Mouse (Mus musculus): ENCODE results near the gene Bscl2. TPM values are rescaled to one million over a fixed set of nuclear protein-coding genes. Genes with fewer than 3 reads are reported as not detected.

Bscl2 gene
- 5.8 TPM for polyA plus RNA-seq (2014; fragmentation: Illumina TruSeq; extraction: RNeasy Lipid Tissue Mini Kit (QIAGEN cat#74804); ENCODE audit: low replicate concordance)

DNA sequence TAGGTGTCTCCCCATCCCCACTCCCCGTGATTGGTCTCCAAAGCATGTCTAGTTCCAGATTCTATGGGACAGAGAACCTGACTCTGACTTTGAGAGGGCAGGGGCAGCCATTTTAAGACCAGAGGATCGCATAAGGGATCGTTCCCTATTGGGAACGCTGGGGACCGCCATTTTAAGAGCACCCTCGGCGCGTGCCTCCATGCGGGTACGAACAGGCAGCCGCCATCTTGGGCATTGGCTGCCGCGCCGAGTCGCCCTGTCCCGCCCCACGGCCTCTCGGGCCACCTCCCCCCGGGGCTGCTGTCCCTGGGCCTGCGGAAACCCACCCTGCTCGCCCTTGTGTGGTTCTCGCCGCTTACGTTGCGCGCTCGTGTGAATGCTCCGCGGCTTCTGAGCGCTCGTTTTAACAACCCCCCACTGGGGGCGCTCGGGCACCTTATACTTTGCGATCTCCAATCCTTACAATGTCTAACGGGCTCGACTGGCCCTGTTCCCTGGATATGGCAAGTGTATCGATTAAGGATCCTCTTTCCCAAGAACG, at the start of gene Bscl2:
Gene Bscl2, plus strand, starts transcription at position 217 of the 541 bp plus-strand sequence.

DNA sequence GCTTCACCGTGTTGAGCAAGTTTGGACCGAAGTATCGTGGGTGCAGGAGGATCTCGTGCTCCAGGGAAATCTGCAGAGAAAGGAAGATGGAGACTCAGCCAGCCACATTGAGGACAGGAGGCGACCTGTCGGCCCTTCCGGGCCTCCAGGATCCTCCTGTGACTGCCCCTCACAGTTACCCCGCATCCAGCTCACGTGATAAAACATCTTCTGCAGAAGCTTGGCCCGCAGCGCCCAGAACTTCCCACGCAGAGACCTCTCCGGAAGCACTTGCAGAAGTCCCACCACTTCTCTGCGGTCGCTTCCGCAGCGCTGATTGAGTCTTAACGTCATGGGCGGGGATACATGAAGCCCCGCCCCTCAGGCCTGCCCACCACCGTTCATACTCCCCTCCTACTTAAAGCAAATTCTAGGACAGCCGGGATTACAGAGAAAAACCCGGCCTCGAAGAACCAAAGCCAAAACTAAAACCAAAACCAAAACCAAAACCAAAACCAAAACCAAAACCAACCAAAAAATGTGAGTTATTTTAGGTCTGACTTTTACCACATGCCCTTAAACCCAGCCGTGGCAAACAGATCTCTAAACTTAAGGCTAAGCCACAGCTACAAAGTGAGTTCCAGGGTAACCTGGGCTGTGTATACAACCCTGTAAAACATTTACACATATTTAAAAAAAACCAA, 38.9 kb upstream of the Bscl2 start, which contains the start of gene Polr2g:
Gene Polr2g, minus strand, starts transcription at position 314 of the 683 bp plus-strand sequence.

DNA sequence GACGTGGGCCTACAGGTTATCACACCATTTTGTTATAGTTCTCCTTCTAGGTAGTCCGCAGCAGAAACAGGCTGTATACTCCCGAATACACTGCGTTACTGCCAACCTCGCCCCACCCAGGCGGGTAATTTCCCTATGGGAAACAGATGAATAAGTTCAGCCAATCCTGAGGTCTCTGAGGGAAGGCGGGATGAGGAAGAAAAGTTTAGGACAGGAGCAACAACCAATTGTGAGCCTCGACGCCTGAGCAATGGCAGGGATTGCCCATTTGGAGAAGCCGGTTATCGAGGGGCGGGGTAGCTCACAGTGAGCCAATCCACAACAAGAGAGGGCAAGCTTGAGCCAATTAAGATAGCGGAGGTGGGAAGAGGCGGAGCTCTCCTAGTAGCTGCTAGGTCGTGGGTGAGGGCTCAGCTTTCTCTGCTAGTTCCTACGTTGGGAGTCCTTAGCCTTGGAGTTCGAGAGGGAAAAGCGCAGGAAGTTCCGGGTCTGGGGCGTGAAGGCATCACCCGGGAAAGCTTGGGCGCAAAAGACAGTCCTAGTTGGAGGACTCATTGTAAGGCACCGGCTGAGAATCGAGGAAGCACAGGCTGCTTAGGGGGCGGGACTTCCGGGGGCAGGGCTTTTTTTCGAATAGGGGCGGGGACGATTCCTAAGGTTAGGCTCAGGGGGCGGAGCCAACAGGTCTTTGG, 35.0 kb upstream of the Bscl2 start, which contains the start of gene Zbtb3:
Gene Zbtb3, plus strand, starts transcription at position 426 of the 692 bp plus-strand sequence.

DNA sequence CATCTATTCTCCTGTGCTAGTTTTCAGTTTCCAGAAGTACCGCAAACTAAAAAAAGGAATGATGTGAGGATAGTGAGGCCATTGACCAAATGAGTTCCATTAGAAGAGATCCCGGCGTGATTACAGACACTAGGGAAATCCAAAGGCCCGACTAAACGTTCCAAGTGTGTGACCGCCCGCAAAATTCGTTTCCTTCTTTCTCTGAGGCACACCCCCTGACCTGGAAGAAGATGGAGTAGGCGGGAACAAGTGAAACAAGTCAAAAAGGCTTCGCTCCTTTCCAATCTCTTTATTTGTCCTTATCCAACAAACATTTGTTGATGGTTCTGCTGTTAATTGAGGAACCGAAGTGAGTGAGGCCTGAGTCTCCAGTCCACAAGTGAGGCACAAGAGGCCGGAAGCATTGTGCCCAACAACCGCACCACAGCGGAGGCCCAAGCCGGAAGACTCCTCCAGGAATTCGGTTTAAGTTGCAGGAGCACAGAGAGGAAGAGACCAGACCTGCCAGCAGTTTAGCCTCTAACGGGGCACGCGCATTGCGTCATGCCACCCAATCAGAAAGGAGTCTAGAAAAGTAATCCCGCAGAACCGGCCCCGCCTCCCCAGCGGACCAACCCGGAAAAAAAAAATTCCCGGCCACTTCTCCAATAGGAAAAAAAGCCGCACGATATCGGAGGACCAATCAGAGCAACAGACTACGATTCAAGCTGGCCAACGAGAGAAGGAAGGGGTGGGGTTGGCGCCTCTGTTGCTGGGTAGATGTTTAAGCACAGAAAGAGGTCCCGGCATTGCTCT, 18.3 kb upstream of the Bscl2 start, which contains the start of gene Ttc9c:
Gene Ttc9c, minus strand, starts transcription at position 533 of the 795 bp plus-strand sequence.

DNA sequence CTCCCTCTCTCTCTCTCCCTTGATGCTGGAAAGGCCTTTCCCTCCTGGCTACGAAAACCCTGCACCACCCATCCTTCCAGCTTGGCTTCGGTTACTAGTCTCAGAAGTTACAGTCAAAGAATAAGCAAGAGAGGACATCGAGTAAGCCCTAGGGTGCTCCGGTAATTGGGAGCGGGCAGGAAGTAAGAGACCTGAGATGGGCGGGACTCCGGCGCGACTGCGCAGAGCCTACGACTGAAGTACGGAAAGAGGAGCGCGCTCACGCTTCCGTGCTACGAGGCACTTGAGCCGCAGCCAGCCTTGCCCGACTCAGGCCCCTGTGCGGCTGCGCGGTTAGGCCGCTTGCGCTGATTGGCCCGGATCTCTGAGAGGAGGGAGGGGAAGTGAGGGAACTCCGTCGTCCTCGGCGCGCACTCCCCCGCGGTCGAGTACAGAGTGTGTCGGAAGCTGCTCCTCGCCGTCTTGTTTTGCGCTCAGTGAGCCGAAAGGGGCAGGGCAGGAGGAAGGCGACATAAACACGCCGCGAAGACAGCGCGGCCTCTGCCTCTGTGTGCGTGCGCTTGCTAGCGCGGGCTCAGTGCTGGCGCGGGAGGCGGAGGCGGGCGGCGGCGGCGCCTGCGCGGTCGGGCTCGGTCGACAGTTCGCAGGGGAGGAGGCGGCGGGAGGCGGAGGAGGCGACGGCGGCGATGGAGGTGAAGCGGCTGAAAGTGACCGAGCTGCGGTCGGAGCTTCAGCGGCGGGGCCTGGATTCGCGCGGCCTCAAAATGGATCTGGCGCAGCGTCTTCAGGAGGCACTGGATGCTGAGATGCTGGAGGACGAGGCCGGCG, 17.5 kb upstream of the Bscl2 start, which contains the start of gene Hnrnpul2:
Gene Hnrnpul2, plus strand, starts transcription at position 415 of the 828 bp plus-strand sequence.

DNA sequence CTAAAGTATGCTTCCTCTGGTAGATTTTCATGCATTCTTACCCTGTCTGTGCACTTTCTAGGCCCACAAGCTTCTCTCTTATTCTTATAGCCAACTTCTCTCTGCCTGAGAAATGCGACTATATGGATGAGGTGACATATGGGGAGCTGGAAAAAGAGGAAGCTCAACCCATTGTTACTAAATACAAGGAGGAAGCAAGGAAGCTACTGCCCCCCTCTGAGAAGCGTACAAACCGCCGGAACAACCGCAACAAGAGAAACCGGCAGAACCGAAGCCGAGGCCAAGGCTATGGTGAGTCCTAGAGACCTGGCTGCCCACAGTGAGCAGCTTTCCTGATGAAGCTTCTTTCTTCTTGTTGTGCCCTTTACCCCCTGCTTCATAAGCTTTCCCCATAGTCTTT, 7.6 kb upstream of the Bscl2 start, which contains the start of gene AC129217.1:
Gene AC129217.1, plus strand, starts transcription at position 114 of the 400 bp plus-strand sequence.

DNA sequence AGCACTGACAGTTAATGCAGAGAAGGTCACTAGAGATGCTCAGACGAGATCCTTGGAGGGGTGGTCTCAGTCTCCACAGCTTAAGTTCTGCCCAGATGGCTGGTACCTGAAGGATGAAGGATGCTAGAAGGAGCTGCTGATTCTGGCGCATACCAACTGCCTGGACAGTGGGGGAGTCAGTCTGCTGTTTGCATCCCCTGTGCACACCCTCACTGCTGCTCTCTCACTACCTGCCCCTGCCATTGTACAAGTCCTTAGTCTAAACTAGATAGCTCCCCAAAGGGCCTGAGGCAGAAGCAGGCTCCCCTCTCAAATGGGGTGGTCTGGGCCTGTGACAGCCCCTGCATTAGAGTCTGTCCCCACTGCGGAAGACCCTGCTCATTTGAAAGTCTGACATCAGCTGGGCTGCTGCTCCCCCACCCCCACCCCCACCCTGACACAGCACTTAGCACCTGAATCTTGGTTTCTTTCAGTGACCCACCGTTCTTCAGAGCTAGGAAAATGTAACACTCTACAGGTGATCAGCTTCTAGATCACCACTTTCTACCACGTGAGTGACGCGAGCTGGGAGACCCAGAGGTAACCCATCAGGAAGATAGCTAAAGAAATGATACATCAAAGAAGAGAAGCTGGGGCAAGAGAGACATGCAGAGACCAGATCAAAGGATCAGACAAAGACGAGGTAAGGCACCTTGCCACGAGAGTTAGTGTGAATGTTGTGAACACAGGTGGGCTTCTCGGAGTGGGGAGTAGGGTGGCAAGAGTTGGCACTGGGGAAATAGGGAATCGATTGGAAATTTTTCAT, 2.0 kb downstream of the Bscl2 start, which contains the start of gene Gng3:
Gene Gng3, minus strand, starts transcription at position 92 of the 805 bp plus-strand sequence.

DNA sequence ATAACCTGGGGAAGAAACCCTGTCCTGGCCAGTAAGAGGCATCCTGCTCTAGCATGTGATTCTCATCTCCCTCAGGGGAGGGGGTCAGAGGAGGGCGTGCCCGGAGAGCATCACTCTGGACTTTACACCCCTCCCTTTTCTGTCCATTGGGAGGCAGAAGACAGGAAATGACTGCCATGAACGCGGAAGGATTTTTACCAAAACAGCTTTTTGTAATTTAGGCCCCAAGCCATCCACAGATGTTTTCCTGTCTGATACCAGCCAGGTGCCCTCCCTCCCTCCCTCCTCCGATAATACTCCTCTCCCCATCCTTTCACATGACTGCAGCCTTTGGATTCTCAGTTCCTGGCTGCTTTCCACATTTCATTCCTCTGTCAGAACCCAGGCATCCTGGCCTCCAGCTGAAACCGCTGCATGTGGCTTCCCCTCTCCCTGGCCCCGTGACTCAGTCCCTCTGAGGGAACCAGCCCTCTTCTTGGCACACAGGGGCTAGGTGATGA, 13.2 kb downstream of the Bscl2 start, which contains the start of gene Lrrn4cl:
Gene Lrrn4cl, plus strand, starts transcription at position 367 of the 500 bp plus-strand sequence.

DNA sequence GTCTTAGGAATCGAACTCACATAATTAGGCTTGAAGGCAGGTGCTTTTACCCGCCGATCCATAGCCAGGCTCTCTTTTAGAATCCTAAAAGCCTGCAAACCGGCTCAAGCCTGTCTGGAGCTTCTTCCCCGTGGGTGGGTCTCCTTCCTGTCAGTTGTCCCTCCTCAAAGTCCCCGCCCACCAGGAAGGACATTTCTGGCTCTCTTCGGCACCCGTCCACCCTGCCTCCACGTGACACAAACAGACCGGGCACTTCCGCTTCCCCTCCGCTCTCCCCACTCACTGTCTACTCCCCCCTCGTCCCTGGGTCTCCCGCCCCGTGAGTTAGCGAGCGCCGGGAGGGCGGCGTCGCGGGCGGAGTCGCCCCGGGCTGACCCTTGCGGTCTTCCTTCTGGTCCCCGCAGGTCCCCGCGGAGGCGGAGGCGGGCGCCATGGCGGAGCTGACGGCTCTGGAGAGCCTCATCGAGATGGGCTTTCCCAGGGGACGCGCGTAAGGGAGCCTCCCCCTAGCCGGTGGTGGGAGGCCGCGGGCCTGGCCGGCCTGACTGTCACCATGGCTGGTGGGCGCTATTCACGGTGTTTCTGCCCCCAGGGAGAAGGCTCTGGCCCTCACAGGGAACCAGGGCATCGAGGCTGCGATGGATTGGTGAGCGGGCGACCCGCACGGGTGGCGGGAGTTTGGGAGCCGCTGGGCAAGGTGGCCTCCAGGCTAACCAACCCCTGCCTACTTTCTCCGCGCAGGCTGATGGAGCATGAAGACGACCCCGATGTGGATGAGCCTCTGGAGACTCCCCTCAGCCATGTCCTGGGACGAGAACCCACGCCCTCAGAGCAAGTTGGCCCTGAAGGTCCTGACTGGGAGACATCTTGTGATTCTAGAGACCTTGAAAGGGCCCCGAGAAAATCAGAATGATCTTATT, 34.3 kb downstream of the Bscl2 start, which contains the start of gene Ubxn1:
Gene Ubxn1, plus strand, starts transcription at position 230 of the 920 bp plus-strand sequence.

DNA sequence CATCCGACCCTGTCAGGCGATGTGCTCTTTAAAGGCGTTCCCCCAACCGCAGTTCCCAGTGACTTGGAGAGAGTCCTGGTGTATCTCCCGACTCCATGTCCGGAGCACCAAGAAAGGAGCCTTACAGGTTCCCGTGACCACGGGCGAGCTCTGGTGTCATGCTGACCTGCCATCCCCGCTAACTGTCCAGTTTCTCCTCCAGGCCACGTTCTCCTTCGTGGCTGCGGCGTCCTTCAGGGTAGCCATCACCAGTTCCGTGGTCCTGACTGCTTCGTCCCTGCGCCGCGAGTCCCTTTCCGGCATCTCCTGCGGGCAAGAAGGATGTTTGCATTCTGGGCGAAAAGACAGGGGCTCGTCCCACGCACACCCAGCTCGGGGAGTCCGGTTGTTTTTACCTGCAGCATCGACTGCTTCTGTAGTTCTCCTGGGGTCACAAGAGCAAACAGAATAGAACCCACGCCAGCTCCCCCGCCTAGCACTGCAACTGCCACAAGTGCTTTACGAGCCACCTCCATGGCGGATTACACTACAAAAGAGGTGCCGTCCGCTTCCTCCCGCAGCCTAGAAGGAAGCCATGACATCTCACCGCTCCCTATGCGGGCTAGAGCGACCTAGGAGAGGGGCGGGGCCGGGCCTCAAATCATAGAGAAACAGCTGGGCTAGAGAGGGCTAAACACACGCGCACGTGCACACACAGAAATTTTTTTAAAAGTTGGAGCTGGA, 43.2 kb downstream of the Bscl2 start, which contains the start of gene Uqcc3:
Gene Uqcc3, minus strand, starts transcription at position 613 of the 723 bp plus-strand sequence.

DNA sequence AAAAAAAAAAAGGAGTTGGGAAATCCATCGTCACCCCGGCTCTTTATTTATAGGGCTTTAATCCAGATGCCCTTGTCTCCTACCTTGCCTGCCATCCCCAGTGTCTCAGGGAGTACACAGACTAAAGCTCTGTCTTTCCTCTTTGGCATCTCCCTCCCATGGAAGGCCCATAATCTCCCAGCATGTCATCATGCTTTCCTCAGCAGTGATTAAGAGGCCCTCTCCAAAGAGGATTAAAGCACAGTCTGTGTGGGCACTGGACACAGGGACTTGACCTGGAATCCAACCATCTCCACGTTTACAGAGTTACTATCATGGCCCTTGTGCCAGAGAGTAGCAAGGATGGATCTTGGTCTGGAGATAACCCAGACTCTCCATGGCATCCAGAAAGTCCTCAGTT, 46.3 kb downstream of the Bscl2 start, which contains the start of the genes Lbhd1 and Gm49403:
Gene Lbhd1, plus strand, starts transcription at position 117 of the 400 bp plus-strand sequence.
Gene Gm49403, plus strand, starts transcription at position 315 of the 400 bp plus-strand sequence.

DNA sequence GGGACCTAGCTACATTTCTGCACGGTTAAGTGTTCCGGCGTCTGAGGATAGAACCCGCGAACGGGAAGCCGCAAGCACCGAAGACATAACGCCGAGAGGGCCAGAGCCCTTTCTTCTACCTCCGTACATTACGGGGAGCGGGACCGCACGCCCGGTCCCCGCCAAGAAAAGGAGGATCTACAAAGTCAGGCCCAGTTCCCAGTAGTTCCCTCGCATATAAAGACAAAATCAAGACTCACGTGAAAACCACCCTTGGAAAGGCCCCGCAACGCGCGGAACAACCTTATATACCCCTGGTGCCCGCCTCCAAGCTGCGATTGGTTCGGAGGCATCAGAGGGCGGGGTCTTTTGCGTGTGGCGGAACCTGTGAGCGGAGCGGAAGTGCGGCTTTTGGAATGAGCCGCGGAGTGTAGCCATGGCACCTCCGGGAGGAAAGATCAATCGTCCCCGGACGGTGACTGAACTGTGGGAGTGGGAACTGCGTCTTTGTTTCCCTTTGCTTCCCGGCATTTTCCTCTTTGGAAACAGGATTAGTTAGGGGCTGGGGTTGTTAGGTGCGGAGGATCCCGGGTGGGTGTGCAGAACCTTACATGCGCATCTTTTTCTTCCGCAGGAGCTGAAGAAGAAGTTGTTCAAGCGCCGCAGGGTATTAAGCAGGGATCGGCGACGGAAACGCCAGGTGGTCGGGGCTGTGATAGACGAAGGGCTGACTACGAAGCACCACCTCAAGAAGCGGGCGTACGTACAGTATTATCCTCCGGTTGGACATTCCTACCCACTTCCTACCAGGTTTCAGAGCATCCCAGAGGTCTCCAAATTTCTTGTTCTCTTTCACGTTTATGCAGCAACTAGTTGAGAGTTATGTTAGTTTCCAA, 51.5 kb downstream of the Bscl2 start, which contains the start of the genes 1810009A15Rik and Gm49416:
Gene 1810009A15Rik, plus strand, starts transcription at position 343 of the 875 bp plus-strand sequence.
Gene Gm49416, plus strand, starts transcription at position 416 of the 875 bp plus-strand sequence.

DNA sequence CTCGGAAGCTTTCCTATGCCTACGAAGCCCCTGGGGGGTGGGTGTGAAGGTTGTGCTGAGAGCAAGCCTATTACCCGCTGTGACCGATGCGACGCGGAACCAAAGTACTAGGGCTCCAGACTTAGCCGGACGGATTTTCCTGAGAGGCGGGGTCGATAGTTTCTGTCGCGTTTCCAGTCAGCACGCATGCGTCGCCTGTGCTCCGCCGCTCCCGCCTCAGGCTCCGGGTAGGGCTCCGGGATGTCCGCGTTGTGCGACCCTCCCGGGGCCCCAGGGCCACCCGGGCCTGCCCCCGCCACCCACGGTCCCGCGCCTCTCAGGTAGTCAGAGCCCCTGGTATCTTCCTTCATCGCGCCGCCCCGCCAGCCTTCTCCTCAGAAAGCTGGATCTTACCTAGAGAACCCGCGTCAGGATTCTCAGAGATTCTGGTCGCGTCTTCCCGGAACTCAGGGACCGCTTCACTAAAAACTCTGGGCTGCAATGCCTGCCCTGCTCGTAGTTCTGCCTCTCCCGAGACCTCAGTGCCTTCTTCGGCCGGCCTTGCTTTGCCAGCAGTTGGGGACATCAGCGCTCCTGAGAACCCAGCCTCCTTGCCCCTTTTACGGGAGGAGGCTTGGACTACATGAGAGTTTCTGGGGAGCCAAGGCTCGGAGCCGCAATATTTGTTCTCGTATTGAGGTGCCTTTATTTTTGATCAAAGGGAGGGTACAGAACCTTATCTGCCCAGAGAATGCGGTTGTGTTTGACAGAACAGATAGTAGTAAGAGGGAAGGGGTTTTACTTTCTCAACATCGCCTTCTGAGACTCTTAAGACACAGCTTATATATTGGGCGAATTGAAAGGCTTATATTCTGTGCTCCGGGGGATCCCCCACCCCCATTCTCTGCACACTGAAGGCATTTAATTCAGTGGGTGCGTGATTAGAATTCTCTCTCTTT, 55.8 kb downstream of the Bscl2 start, which contains the start of gene Ints5:
Gene Ints5, plus strand, starts transcription at position 177 of the 938 bp plus-strand sequence.

DNA sequence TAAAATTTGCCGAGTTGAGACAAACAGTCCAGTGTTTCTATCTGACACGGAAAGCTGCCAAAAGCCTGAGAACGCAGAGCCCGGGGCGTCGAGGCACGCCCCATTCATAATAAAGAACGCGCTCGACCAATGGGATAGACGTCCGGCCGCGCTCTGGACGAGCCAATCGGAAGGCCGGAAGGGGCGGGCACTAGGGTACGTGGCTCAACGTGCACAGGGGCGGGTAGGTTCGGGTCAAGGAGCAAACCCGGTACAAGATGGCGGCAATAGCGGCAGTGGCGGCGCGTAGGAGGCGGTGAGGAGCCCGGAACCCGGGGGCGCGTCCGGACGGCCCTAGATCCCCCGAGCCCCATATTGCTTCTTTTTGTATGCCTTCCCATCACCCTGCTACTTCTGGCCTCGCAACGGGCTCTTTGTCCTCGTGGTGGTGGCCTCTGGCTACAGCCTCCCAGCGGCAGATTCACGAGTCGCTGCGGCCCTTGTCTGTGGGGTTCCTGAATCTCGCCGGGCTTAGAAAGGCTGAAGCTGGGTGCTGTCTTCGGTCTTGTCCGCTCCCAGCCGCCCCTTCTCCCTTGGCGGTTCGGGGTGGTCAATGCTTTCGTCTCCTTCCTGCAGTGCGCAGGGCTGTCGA, 60.7 kb downstream of the Bscl2 start, which contains the start of gene Ganab:
Gene Ganab, plus strand, starts transcription at position 207 of the 631 bp plus-strand sequence.

